Mouse (Mus musculus) neural tube, embryonic 14.5 days (tissue): ENCODE results near the gene Rps18. TPM values are rescaled to one million over a fixed set of nuclear protein-coding genes. Genes with fewer than 3 reads are reported as not detected.
A peak's percentile ranks its signal among the peaks of the same experiment; 100 is the strongest.

Source experiments
- ATAC-seq: fragments of 200-750 bp; cut with Nextera tagmentation; 2 replicates; pipeline ENCODE4 v1.8.0; 2017; ENCODE audit warnings: low read depth, mild to moderate bottlenecking, moderate TSS enrichment, moderate library complexity
- H3K27ac ChIP-seq: fragments of 300-500 bp; sonication (generic); 2 replicates; pipeline ENCODE4 v1.5.1; 2014; ENCODE audit warnings: low read depth, mild to moderate bottlenecking, control low read depth, low read length, moderate library complexity, mixed read lengths
- H3K27me3 ChIP-seq: fragments of 300-500 bp; sonication (generic); 2 replicates; pipeline ENCODE4 v1.6.1; 2014; ENCODE audit warnings: low read length; ENCODE audit not compliant: control insufficient read depth, insufficient read depth
- H3K36me3 ChIP-seq: fragments of 300-500 bp; sonication (generic); 2 replicates; pipeline ENCODE4 v1.6.1; 2014; ENCODE audit warnings: low read length, mixed read lengths; ENCODE audit not compliant: control insufficient read depth, insufficient read depth
- H3K4me1 ChIP-seq: fragments of 300-500 bp; sonication (generic); 2 replicates; pipeline ENCODE4 v1.6.1; 2014; ENCODE audit warnings: low read length; ENCODE audit not compliant: control insufficient read depth, insufficient read depth
- H3K4me2 ChIP-seq: fragments of 300-500 bp; sonication (generic); 2 replicates; pipeline ENCODE4 v1.6.1; 2014; ENCODE audit warnings: mild to moderate bottlenecking, low read depth, low read length, control low read depth
- H3K4me3 ChIP-seq: fragments of 300-500 bp; sonication (generic); 2 replicates; pipeline ENCODE4 v1.5.1; 2014; ENCODE audit warnings: low read depth, low read length, control low read depth, mixed read lengths
- H3K9ac ChIP-seq: fragments of 300-500 bp; sonication (generic); replicated peaks from 2 replicates; pipeline ENCODE4 v1.6.1; 2014; ENCODE audit warnings: low read depth, mild to moderate bottlenecking, control low read depth, low read length, mixed read lengths
- H3K9me3 ChIP-seq: fragments of 300-500 bp; sonication (generic); 2 replicates; pipeline ENCODE4 v1.6.1; 2016; ENCODE audit warnings: low read length; ENCODE audit not compliant: control insufficient read depth
- WGBS: fragments of 180-500 bp; shearing (Covaris S2); extraction: QIAGEN DNeasy Blood & Tissue Kit; methylation state at CpG from one replicate; pipeline ENCODE4 v1.1.7; 2014; 5-methylcytosine and 5-hydroxymethylcytosine counted together
- polyA plus RNA-seq: library from polyadenylated mRNA; unstranded; fragments of >200 nt; fragmentation: Nextera tagmentation; extraction: Ambion mirVana; gene quantifications from 2 replicates; pipeline ENCODE4 v1.2.1, GENCODE M21; 2014

Gene Rps18
- polyA plus RNA-seq, 1 experiment from 2014 or later: 825 TPM

GRCm38 (mm10) chr17:33920282-33921097, 35.3 kb downstream of the Rps18 start:
- H3K36me3 ChIP-seq: no peaks in the 10 kb centered on the region
- ATAC-seq: 0 out of 2 replicates have a peak, but pooled peaks have one; percentile 7
- H3K4me1 ChIP-seq: peaks cover 22% of the 10 kb centered on the region
- no peaks in the 10 kb centered on the region for H3K9me3 ChIP-seq
- under 1% methylated on average over 36 of the region's 36 CpGs for WGBS
- H3K4me3 ChIP-seq: peak overlapping the region; percentile 32
- H3K27ac ChIP-seq: peak overlapping the region; percentile 52
- H3K9ac ChIP-seq: peak overlapping the region; percentile 54
- no peaks in the 10 kb centered on the region for H3K27me3 ChIP-seq
- peak overlapping the region; percentile 64 for H3K4me2 ChIP-seq

GRCm38 (mm10) chr17:33919351-33920281, 36.2 kb downstream of the Rps18 start:
- H3K4me2 ChIP-seq: peak overlapping the region; percentile 64
- no peaks in the 10 kb centered on the region for H3K27me3 ChIP-seq
- H3K9ac ChIP-seq: peak overlapping the region; percentile 54
- under 1% methylated on average over 52 of the region's 52 CpGs for WGBS
- H3K4me3 ChIP-seq: peak overlapping the region; percentile 32
- H3K9me3 ChIP-seq: no peaks in the 10 kb centered on the region
- no peaks in the 10 kb centered on the region for H3K36me3 ChIP-seq
- peak overlapping the region; percentile 52 for H3K27ac ChIP-seq
- no peak for ATAC-seq
- peaks cover 22% of the 10 kb centered on the region for H3K4me1 ChIP-seq

- Histone ChIP-seq H3K36me3 (peaks cover 7% of the 10 kb centered on the region), H3K9me3 (no peaks in the 10 kb centered on the region), H3K27me3 (no peaks in the 10 kb centered on the region), H3K4me2 (peak overlapping the region; percentile 64), H3K9ac (no peak overlapping the region), H3K4me1 (peaks cover 22% of the 10 kb centered on the region), H3K27ac (no peak overlapping the region), H3K4me3 (peak overlapping the region; percentile 32; the same call in 1 of the 2 replicates)
- no peak for ATAC-seq
- 61% methylated on average over 37 of the region's 37 CpGs for WGBS
These were observed 37.3 kb downstream of the Rps18 start for GRCm38 (mm10) chr17:33918293-33919203.

- no peak for ATAC-seq
- H3K9ac ChIP-seq: no peak overlapping the region
- 85% methylated on average over 18 of the region's 18 CpGs for WGBS
- H3K4me2 ChIP-seq: no peak overlapping the region
- H3K9me3 ChIP-seq: no peaks in the 10 kb centered on the region
- peaks cover 12% of the 10 kb centered on the region for H3K36me3 ChIP-seq
- H3K4me3 ChIP-seq: no peak overlapping the region
- H3K4me1 ChIP-seq: peaks cover 22% of the 10 kb centered on the region
- H3K27me3 ChIP-seq: no peaks in the 10 kb centered on the region
- H3K27ac ChIP-seq: no peak overlapping the region
These were observed 38.0 kb downstream of the Rps18 start for GRCm38 (mm10) chr17:33917656-33918292.

GRCm38 (mm10) chr17:33916847-33917655, 38.8 kb downstream of the Rps18 start:
- no peaks in the 10 kb centered on the region for H3K9me3 ChIP-seq
- WGBS: 73% methylated on average over 31 of the region's 31 CpGs
- peak overlapping the region; percentile 45 for H3K4me3 ChIP-seq
- peaks cover 22% of the 10 kb centered on the region for H3K4me1 ChIP-seq
- H3K27ac ChIP-seq: no peak overlapping the region; the same call in 1 of the 2 replicates
- ATAC-seq: no peak
- no peak overlapping the region for H3K9ac ChIP-seq
- H3K36me3 ChIP-seq: peaks cover 16% of the 10 kb centered on the region
- H3K4me2 ChIP-seq: peak overlapping the region; percentile 41
- no peaks in the 10 kb centered on the region for H3K27me3 ChIP-seq

- peak; percentile 19 for ATAC-seq
- peaks cover 22% of the 10 kb centered on the region for H3K4me1 ChIP-seq
These were observed 39.5 kb downstream of the Rps18 start for GRCm38 (mm10) chr17:33916294-33916693.

GRCm38 (mm10) chr17:33915671-33916250, 40.0 kb downstream of the Rps18 start, which contains the start of the genes Tapbp and Zbtb22:
Gene Tapbp (plus strand): TSS chr17:33915899.
Gene Zbtb22 (plus strand): TSS chr17:33915904.
- peaks cover 22% of the 10 kb centered on the region for H3K4me1 ChIP-seq
- peak within 1 kb of the TSS; percentile 45 for H3K4me3 ChIP-seq
- ATAC-seq: peak; percentile 93
- H3K9me3 ChIP-seq: no peaks in the 10 kb centered on the region
- H3K36me3 ChIP-seq: peaks cover 26% of the 10 kb centered on the region
- H3K9ac ChIP-seq: peak within 1 kb of the TSS; percentile 57
- WGBS: under 1% methylated on average over 28 of the region's 34 CpGs
- H3K27ac ChIP-seq: peak within 1 kb of the TSS; percentile 77
- no peaks in the 10 kb centered on the region for H3K27me3 ChIP-seq
- peak within 1 kb of the TSS; percentile 41 for H3K4me2 ChIP-seq

More at GRCm38 (mm10) chr17:33916294-33916693, 39.5 kb downstream of the Rps18 start:
- peak overlapping the region; percentile 45 for H3K4me3 ChIP-seq
- no peaks in the 10 kb centered on the region for H3K9me3 ChIP-seq
- H3K4me2 ChIP-seq: peak overlapping the region; percentile 41
- H3K27ac ChIP-seq: peak overlapping the region; percentile 77
- H3K36me3 ChIP-seq: peaks cover 23% of the 10 kb centered on the region
- under 1% methylated on average over 18 of the region's 20 CpGs for WGBS
- no peaks in the 10 kb centered on the region for H3K27me3 ChIP-seq
- peak overlapping the region; percentile 57 for H3K9ac ChIP-seq
